Mouse (Mus musculus): ENCODE measurements around the gene Dync1i1.

Gene Dync1i1

DNA sequence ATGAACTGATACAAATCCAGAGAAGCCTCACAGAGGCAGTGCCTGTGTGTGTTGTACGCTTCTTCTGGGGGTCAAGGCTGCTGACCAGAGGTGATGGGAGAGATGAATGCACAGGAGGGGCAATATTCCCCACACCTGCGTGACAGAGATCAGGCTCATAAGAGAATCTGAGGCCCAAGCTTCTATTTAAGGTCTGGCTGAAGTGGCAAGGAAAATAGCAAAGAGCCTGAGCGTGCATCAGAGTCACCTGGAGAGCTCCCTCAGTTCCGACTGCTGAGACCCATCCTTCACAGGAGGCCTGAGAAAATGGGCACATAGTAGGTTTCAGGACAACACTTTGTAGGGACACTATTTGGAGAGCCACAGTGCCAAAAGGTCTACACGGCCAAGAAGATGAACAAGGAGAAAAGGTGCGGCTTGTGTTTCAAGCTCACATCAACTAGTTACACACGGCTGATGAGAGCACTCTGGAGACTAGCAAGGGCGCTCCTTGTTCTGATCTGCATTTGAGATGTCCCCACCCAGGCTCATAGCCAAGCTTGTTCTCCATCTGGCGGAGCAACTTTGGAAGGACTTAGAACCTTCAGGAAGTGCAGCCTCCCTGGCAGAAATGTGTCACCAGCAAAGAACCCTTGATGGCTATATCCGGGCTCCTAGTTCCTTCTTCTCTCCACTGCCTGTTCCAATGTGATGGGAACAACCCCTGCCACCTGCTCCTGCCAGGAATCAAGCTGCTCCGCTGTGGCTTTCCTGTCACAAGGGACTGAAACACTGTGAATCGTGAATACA lies 128.8 kb downstream of the Dync1i1 start:
- intact Hi-C loops (cut with DNase I): no loop called here

DNA sequence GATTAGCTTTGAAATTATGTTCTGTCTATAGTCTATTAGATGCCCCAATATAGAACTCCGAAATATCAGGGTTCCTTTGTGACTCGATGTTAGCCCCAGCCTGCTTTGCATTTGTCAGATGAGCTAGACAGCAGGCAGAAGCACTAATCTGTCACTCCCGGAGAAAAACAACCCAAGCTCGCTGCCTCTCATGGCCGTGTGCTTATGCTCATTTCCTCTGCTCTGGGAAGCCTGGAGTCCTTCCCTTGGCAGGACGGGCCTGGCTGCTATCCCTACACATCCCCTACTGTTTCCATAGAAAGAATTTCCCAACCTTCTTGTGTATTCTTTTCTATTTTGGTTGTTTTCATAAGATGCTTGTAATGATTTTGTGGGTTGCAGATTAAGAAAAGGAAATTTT lies 130.1 kb downstream of the Dync1i1 start:
- intact Hi-C loops (cut with DNase I): loop anchor here (5.0 kb wide), 1 partner anchor 1062 kb away; no protein-coding TSS in a partner anchor

DNA sequence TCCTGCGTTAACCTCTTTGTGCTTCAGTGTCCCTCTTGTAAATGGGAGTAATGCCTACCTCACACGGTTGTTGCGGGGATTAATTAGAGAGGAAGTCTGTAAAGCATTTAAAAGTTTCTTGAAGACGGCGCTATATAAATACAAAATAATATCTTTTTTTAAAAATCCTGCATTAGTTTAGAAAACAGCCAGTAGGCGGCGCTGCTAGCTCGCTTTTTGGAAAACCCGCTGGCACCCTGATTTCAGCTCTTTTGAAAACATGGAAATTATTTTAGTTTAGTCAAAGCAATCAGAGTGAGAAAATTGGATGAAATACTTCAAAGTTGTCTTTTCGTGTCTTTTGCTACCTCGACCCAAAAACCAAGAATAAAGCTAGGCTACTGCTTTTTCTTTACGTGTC lies 132.9 kb downstream of the Dync1i1 start:
- intact Hi-C loops (cut with DNase I): loop anchor here (5.0 kb wide), 1 partner anchor 1059 kb away; no protein-coding TSS in a partner anchor

DNA sequence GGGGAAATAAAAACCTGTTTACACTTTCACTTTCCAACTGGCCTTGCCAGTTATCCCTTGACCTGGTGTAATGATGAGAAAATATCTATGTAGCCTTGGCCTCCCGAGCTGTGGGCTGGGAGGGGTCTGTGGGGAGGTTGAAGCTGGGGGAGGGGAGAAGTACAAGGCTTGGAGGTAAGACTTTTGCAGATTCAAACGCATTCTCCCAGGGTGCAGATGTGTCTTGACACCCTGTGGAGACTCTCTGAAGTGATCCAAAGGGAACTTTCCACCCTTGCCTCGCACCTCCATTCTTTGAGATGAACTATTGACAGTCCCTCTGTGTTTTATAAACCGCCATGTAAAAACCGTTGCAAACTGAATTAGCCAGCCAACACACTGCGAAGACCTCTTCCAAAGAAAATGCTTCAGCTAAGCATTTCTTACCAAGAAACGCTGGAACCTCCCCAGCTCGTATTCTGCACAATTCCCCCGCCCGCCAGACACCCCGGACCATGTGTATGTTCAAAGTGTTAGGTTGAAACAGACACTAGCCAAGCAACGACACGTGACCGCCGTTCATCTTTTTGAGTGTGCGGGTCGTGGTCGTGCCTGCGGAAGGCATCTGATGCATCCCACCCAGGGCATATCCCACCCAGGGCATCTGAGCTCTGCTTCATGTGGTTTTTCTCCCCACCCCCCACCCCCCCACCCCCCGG lies 133.6 kb downstream of the Dync1i1 start:
- intact Hi-C loops (cut with DNase I): loop anchor here (5.0 kb wide), 1 partner anchor 1058 kb away; no protein-coding TSS in a partner anchor

DNA sequence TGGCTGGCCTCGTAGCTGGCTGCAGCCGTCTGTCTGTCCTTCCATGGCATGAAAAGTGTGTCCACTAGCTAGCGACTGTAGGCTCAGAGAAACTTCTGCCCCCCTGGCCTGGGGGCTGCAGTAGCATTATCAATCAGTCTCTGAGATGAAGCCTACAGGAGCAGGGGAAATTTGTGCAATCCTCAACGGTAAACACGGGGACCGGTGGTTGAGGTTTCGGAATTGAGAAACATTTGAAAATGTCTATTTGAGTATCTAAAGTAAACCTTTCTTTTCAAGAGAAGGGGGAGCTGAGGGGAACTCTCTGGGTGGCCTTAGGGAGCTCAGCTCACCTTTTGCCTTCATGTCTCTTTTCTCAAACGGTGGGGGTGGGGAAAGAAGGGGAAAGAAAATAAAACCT lies 134.2 kb downstream of the Dync1i1 start:
- intact Hi-C loops (cut with DNase I): loop anchor here (5.0 kb wide), 1 partner anchor 1058 kb away; no protein-coding TSS in a partner anchor

DNA sequence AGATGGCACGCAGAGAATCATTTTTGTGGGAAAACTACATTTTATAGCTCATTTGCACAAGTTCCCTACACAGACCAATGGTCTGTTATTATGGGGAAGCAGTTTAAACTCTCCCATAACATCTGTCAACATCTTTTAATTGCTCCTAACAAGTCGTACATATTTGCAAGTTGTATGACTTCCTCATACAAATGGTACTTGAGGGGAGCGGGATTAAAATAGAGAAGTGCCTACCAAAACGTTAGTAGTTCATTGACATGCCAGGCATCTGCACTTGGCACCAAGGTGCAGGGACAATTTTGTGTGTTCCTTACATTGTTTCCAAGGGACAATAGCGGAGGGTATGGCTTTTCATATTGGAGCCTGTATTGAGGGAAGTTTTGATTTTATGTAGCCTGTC lies 140.7 kb downstream of the Dync1i1 start:
- intact Hi-C loops (cut with DNase I): no loop called here

DNA sequence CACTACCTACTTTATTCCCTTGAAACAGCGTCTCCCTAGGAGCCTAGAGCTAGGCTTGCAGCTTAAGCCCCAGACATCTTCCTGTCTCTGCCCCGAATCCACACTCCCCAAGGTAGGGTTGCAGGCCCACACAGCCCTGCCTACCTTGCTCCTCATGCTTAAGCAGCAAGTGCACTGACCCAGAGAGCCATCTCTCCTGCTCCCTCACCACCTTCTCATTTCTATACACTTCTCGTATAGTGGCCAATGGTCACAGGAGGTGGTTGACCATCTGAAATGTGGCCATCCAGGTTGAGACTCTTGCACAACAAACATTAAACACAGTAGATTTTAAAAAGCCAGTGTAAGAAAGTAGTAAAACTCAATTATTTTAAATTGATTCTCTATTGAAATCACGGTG lies 141.8 kb downstream of the Dync1i1 start:
- intact Hi-C loops (cut with DNase I): no loop called here

DNA sequence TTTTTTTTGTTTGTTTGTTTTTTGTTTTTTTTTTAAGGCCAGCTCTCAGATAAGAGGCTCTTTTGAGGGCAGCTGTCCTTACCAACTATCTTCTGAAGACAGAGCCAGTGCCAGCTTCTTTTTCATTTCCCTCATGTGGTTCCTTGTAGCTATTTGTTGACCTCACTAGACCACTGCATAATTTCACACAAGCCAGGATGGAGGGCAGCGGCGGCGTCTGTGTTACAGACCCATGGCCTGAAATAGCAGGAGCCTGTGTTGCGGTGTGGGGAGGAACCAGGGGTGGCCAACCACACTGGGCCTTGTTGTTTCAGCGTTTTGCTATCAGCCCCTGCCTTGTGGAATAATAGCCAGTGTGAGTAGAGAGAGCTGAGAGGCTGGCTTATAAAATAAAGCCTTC lies 145.6 kb downstream of the Dync1i1 start:
- intact Hi-C loops (cut with DNase I): no loop called here

DNA sequence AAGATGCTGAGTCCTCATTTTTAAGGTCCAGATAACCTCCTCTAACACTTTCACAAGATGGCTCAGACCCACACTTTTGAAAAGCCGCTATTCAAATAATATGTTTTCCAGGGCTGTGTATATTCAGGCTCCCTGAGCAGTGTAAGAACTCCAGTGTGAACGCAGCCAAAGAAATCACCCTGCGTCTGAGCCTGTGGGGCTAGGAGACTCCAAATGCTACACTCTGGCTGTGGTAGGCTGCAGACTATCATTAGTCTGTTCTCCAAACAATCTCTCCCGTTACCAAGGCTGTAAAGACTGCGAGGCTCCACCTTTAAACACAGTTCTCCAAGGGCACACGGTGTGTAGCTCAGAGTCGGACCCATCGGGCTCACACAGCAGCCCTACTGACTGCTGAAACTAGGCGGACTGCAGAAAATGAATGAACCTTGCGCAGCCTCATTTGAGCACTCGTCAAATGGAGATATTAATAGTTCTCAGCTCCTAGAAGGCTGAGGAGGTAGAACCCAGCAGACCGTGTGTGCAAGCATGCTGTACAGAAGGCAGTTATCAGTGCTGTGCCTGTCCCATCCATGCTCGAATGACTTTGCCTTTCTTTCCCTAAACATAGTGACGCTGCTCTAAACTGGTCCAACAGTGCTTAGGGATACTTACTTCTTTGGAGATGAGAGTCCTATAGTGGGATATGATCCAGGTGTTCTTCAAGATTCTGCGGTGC lies 146.3 kb downstream of the Dync1i1 start:
- intact Hi-C loops (cut with DNase I): no loop called here

DNA sequence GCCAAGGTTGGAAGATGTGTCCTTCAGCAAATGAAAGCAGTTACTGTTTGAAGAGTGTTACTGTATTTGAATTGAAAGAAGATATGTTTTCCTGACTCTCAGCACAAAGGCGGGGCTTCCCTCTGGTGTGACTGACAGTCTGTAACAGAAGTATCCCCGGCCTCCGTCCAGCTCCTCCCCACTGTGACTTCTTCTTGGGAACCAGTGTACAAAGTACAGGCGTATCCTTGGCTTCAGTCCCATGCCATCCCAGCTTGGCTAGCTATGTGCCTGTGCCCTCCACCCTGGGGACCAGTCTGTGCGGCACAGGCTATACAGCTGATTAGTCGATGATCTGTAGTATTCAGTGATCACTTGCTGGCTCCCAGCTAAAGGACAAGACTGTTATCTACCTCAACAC lies 163.9 kb downstream of the Dync1i1 start:
- intact Hi-C loops (cut with DNase I): no loop called here

DNA sequence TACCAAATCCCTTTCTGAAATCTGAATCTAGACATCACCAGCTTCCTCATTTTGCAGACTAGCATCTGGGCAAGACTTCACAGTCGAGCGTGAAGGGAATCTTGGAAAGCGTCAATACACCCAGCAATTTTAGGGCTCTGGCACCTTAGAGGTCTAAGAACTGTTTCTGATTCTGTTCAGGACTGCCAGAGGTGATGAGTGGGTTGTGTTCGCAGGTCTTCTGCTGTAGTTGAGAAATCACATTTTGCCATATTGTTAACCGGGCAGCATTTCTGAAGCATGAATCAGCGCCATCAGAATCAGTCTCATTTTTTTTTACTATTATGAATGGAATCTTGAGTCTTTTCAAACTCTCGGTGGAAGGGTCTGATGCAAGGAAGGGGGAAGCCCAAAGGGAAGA lies 185.9 kb downstream of the Dync1i1 start:
- intact Hi-C loops (cut with DNase I): no loop called here

DNA sequence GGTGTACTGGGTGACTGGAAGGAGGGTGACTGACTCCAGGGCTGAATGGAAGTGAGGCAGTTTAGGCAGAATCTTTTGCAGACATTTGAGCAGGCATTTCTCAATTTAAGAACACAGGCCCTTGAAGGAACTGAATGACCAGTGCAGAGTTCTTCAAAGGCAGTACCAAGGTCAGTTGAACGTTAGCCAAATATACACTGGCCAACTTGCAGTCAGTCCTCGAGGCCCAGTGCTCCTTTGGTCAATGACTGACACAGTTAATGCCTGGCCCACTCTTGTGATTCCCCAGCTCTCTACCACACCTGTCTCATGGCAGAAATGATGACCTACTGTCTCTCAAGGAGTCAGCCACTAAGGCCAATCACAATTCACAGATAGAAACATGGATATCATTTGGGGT lies 189.6 kb downstream of the Dync1i1 start:
- intact Hi-C loops (cut with DNase I): no loop called here

DNA sequence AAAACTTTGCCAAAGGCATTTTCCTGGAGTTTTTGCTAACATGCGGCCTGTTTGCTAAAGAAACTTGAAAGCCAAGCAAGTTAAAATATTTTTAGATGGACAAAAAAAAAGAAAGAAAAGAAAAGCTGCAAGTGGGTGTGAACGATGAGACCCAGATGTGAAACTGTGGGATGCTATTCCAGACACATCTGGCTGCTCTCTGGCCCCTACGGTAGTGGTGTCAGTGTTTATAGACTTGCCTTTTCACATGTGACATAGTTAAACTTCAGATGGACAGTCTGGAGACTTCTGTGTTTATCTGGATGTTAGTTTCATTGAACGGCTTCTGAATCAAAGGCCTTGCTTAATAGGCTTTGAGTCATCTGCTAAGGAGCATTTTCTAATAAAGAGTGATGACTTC lies 195.2 kb downstream of the Dync1i1 start:
- intact Hi-C loops (cut with DNase I): no loop called here

DNA sequence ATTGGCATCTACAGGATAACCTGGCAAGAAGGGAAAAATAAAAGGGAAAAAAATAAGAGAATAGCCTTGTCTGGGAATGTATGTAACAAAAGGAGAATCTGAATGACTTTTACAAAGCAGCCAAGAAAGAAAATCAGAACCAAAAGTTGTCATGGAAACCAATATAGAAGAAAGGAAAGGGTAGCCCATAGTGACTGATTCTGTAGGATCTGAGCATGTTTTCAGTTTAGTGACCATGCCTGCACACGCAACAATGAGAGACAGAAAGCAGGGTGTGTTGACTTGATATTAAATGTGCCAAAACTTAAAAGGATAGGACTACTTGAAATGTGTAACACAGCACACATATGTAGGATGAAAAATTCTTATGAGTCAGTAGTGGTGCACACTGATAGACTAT lies 197.2 kb downstream of the Dync1i1 start:
- intact Hi-C loops (cut with DNase I): no loop called here

DNA sequence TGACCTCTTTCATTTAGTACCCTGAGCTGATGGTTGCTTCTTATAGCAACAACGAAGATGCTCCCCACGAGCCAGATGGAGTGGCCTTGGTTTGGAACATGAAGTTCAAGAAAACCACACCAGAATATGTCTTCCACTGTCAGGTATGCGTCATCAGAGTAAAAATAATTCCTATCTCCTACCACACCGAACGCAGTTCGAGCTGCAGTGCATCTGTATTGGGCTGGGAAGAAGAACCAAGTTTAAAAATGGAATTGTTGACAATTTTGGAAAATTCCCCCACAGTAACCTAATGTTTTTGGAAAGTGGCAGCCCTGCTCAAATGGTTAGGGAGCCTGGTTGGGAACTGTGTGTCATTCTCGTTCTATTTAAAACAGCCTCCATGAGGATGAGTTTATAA lies 197.7 kb downstream of the Dync1i1 start:
- intact Hi-C loops (cut with DNase I): no loop called here

DNA sequence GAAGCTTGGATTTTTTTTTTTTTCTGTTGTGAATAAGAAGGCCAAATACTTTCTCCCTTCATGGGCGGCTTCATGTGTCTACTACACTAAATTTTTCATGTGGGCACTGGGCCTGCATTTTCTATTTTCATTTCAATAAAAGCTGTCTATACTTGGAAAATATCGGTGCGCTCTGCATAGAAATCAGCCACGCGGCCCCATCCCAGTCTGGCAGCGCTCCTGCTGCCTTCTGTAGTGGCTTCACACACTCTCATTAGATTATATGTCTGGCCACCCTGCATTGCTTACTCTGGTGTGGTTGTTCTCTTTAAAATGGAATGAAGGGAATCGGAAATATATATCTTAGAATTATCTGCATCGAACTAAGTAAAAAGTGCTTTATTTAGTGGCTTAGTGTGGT lies 204.7 kb downstream of the Dync1i1 start:
- intact Hi-C loops (cut with DNase I): no loop called here

DNA sequence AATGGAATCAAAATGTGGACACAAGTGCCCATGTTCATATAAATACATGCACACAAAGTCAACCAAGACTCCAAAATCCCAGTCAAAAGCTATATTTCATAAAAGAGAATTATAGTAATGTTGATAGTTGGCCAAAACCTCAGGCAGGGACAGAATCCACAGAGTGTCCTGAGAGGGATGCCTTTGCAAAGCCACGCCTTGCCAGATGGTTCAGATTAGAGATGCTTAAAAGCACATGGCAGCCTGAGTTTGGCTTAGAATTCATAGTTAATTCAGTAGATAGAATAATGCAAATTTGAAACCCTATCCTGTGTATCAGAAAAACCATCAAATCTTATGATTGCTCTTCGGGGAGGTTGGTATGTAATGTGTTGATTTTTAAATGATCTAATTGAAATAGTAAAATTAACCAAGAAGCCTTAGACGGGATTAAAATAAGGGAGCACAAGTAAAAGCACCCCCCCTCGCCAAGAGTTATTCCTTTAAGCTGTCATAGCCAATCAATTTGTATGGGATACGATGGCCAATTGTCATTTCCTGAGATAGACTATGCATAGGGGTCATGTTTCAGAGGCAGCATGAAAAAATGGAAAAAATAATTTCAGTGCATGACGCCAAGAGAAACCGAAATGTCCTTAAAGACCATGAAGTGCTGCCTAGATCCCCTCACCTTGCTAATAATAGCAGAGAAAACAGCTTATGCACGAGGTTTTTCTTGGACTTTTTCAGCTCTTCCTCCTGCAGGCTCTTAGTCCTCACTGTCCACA lies 210.3 kb downstream of the Dync1i1 start:
- intact Hi-C loops (cut with DNase I): no loop called here

DNA sequence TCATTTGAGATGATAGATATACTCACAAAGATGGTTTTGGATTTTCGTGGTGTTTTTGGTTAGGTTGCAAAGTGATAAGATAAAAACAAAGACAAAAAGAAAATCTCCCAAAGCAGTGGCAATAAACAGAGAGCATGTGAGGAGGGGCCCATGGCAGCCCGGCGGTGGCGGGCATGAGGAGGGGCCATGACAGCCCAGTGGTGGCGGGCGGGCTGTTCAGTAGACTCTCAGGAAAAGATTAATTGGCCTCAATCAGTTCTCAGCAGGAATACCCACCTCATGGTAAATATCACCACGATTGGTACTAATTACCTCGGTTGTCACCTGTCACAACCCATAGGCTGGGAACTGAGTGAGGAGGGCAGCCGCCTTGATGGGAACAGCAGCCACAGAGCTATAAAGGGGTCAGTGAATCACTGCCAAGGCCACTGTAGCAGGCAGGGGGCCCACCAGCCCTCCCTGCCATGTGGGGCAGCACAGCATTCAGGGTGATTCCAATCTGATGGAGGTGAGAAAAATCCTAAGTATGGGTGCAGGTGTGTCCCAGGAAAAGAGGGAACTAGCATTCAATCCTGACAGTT lies 224.5 kb downstream of the Dync1i1 start:
- intact Hi-C loops (cut with DNase I): no loop called here

DNA sequence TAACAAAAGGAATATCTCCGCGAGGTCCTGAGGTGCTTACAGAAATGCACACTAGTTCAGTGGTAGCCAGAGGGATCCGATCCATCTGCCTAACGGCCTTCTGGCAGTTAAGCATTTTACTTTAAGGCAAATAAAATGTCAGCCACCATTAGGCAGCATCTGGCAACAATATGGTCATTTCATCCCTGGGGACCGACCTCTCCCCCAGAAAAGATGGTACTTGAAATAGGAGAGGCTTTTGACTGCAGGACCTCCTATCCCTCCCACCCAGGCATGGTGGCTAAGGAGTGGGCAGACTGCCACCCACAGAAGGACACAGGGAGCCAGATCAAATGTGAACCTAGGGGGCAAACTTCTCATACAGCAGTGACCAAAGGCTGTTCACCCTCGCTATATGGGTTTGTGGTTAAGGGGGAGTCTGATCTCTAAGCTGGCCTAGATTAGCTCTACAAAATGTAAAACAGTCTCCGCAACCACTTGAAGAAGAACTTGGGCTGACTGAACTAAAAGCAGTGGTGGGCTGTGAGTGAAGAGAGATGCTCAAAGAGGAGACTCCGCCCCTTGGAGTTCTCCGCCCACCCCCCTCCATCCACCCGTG lies 231.0 kb downstream of the Dync1i1 start:
- intact Hi-C loops (cut with DNase I): no loop called here

DNA sequence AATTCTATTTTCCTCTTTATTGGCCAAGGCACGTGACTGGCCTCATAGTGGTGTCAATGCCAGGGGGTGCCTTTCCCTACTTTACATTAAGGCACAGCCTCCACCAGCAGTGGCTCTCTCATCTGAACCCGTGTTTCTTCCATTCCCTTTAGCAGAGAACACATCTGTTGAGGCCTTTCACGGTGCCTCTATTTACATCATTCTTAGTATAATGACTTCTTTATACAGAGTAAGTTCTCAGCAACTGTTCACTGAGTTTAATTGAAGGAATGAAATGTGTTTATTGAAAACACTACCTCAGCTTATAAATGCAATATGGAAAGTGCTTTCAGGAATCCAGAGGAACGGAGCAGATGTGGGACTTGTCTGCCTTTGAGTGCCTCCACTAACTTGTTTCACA lies 235.3 kb downstream of the Dync1i1 start:
- intact Hi-C loops (cut with DNase I): no loop called here

DNA sequence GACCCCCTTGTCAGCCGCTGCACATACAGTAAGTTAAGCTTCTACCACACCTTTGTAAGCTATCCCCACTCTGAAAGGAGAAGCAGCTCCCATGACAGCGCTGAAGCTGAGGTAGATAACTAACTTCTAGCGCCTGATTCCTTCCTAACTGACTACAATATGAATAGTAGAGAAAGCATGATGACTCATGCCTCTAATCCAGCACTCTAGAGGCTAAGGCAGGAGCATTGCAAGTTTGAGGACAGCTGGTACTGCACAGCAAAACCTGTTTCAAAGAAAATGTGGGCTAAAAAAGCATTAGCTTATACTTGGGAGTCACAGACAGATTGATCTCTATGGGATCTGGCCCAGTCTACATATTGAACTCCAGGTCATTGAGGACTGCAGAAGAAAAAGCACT lies 236.5 kb downstream of the Dync1i1 start:
- intact Hi-C loops (cut with DNase I): no loop called here

Data from adrenal gland (tissue).